Mouse (Mus musculus) G1E (cell line): ENCODE results near the gene Oas3. TPM values are rescaled to one million over a fixed set of nuclear protein-coding genes. Genes with fewer than 3 reads are reported as not detected.
"Not testable (repeated sequence)": the region's sequence is repeated elsewhere in the genome, so short reads cannot be mapped to it uniquely, and the experiment has no call there.

Source experiments
- ATAC-seq: 2 replicates; pipeline ENCODE4 v1.8.0; 2016; ENCODE audit warnings: mild to moderate bottlenecking; ENCODE audit not compliant: insufficient number of reproducible peaks, poor library complexity, low FRiP score, severe bottlenecking; ENCODE audit errors: extremely low read depth
- DNase-seq: peaks from one replicate; pipeline ENCODE4 v3.0.0; 2012; ENCODE audit warnings: low spot score
- H3K27me3 ChIP-seq: 2 replicates; pipeline ENCODE4 v1.6.1; 2012; ENCODE audit warnings: mild to moderate bottlenecking, low read length, inconsistent platforms; ENCODE audit not compliant: insufficient read depth
- H3K36me3 ChIP-seq: replicated peaks from 2 replicates; pipeline ENCODE3; 2012; ENCODE audit warnings: mild to moderate bottlenecking, inconsistent platforms
- H3K4me1 ChIP-seq: 2 replicates; pipeline ENCODE4 v1.6.1; 2012; ENCODE audit warnings: low read depth, low read length, inconsistent platforms, mixed read lengths; ENCODE audit not compliant: insufficient read depth
- H3K4me3 ChIP-seq: 2 replicates; pipeline ENCODE4 v1.5.1; 2012; ENCODE audit warnings: low read depth, mild to moderate bottlenecking, inconsistent platforms, low read length, moderate library complexity, mixed read lengths
- H3K9me3 ChIP-seq: replicated peaks from 2 replicates; pipeline ENCODE4 v1.6.1; 2012; ENCODE audit warnings: inconsistent platforms
- CTCF ChIP-seq: IDR thresholded peaks from 2 replicates; pipeline ENCODE4 v1.5.1; 2012; ENCODE audit warnings: low read depth, low read length, inconsistent platforms, mixed read lengths
- GATA1 ChIP-seq: IDR thresholded peaks from 2 replicates; pipeline ENCODE4 v1.6.1; 2012; ENCODE audit warnings: borderline replicate concordance, low read length, inconsistent platforms, mixed read lengths
- GATA2 ChIP-seq: IDR thresholded peaks from 2 replicates; pipeline ENCODE4 v1.6.1; 2012; ENCODE audit warnings: low read depth, low read length, inconsistent platforms, borderline replicate concordance
- POLR2AphosphoS5 ChIP-seq: IDR thresholded peaks from 2 replicates; pipeline ENCODE4 v1.6.1; 2012; ENCODE audit warnings: low read depth, low read length, inconsistent platforms; ENCODE audit not compliant: insufficient replicate concordance
- TAL1 ChIP-seq: conservative IDR thresholded peaks from 2 replicates; pipeline ENCODE4 v1.6.1; 2012; ENCODE audit warnings: low read depth, low read length, inconsistent platforms, mixed read lengths
- polyA plus RNA-seq: library from polyadenylated mRNA; stranded (reverse); fragments of >175 nt; gene quantifications from 2 replicates; pipeline ENCODE4 v1.2.3, GENCODE M21; 2012
- total RNA-seq, 2 experiments: library from RNA; stranded (forward) in 1 of 2; stranded (reverse) in 1 of 2; fragments of 200-1000 nt in 1 of 2; fragments of >200 nt in 1 of 2; fragmentation: Nextera tagmentation in 1 of 2; gene quantifications; 2 replicates each; pipeline ENCODE4 v1.2.3; 2014 to 2017

The Oas3 gene
- total and polyA plus RNA-seq, 3 experiments, result 0.26 to 2.0 (median 0.60) TPM

- Histone ChIP-seq H3K4me3 (no peak overlapping the region), H3K27me3 (no peaks in the 10 kb centered on the region; the same call in 1 of the 2 replicates), H3K9me3 (no peaks in the 10 kb centered on the region), H3K36me3 (peaks cover under 1% of the 10 kb centered on the region), H3K4me1 (peaks cover 15% of the 10 kb centered on the region)
- DNase-seq (no peak), ATAC-seq (no peak; the same call in 1 of the 2 replicates)
- TF ChIP-seq CTCF (peak; percentile 45), POLR2AphosphoS5 (no peak)
Measured at GRCm38 (mm10) chr5:120806458-120806857, 29.0 kb upstream of the Oas3 start.

GRCm38 (mm10) chr5:120803596-120803995, 26.1 kb upstream of the Oas3 start:
- TF ChIP-seq POLR2AphosphoS5 (no peak), GATA1 (no peak), CTCF (no peak), GATA2 (no peak), TAL1 (no peak)
- H3K27me3 ChIP-seq, result peaks cover 2% of the 10 kb centered on the region; the same call in 1 of the 2 replicates
- peaks cover 3% of the 10 kb centered on the region for H3K36me3 ChIP-seq
- no peaks in the 10 kb centered on the region for H3K9me3 ChIP-seq
- ATAC-seq (no peak), DNase-seq (no peak)
- no peaks in the 10 kb centered on the region for H3K4me1 ChIP-seq
- H3K4me3 ChIP-seq, result no peak overlapping the region

- not testable (repeated sequence) for H3K4me1 ChIP-seq, H3K4me3 ChIP-seq, H3K36me3 ChIP-seq, DNase-seq, H3K9me3 ChIP-seq, ATAC-seq, H3K27me3 ChIP-seq
Measured at GRCm38 (mm10) chr5:120798943-120799342, 21.5 kb upstream of the Oas3 start.

- H3K27me3 ChIP-seq, H3K9me3 ChIP-seq, ATAC-seq, H3K36me3 ChIP-seq, DNase-seq, H3K4me1 ChIP-seq, H3K4me3 ChIP-seq: not testable (repeated sequence)
Measured at GRCm38 (mm10) chr5:120798147-120798546, 20.7 kb upstream of the Oas3 start.

- not testable (repeated sequence) for H3K4me3 ChIP-seq, H3K9me3 ChIP-seq, DNase-seq, H3K36me3 ChIP-seq, H3K4me1 ChIP-seq, H3K27me3 ChIP-seq, ATAC-seq
Measured at GRCm38 (mm10) chr5:120795480-120796034, 18.1 kb upstream of the Oas3 start, which contains the start of gene Oas1e. Gene Oas1e (minus strand): TSS chr5:120795530.

GRCm38 (mm10) chr5:120793043-120793442, 15.6 kb upstream of the Oas3 start:
- TF ChIP-seq POLR2AphosphoS5, result no peak
- TF ChIP-seq CTCF, result peak; percentile 60; the same call in 1 of the 2 replicates
- DNase-seq (no peak), ATAC-seq (no peak)
- H3K36me3 ChIP-seq, result no peaks in the 10 kb centered on the region
- H3K27me3 ChIP-seq, result peaks cover 17% of the 10 kb centered on the region
- no peak overlapping the region for H3K4me3 ChIP-seq
- H3K9me3 ChIP-seq, result no peaks in the 10 kb centered on the region
- H3K4me1 ChIP-seq, result no peaks in the 10 kb centered on the region

GRCm38 (mm10) chr5:120787042-120787441, 9.6 kb upstream of the Oas3 start:
- no peaks in the 10 kb centered on the region for H3K4me1 ChIP-seq
- H3K36me3 ChIP-seq, result no peaks in the 10 kb centered on the region
- H3K9me3 ChIP-seq, result no peaks in the 10 kb centered on the region
- DNase-seq, result no peak
- no peak for TF ChIP-seq POLR2AphosphoS5
- TF ChIP-seq GATA2, result no peak
- no peak for TF ChIP-seq TAL1
- TF ChIP-seq GATA1, result no peak
- no peak for ATAC-seq
- H3K27me3 ChIP-seq, result peaks cover 17% of the 10 kb centered on the region
- H3K4me3 ChIP-seq, result no peak overlapping the region
